In the genomic region with DNA sequence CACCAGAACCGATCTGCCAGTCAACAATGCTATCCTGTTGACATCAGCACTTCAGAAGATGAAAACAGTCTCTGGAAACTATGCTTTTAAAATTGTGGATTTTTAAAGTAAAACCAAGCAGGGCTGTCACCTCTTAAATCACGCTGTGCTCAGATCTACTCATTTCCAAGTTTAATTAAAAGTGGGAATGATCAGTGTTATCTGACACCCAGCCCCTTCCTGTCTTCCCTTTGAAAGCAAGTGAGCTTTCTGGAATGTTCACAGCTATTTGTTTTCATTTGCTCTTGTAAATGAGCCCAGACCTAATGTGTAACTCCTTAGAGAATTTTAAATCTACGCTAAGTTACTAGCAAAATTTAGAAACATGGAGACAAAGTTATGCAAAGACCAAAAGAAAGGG, we compare ENCODE assay signal across 27 mouse cellular contexts.
"Had no signal": no experiment of that assay in that cellular context is flagged by ENCODE, and none has a peak within 500 bp of the region (broad histone marks: within the 10 kb centered on the region; RNA-seq: fewer than 3 reads in every experiment).

No protein-coding gene starts in this region.

- H3K4me3 ChIP-seq: embryonic facial prominence, embryonic 10.5 days; embryonic facial prominence, embryonic 12.5 days; embryonic facial prominence, embryonic 13.5 days; embryonic facial prominence, embryonic 15.5 days; erythroblast, embryonic 14.5 days; forebrain, embryonic 10.5 days; forebrain, embryonic 12.5 days; forebrain, embryonic 13.5 days; forebrain, embryonic 15.5 days; gastrocnemius, adult 2 months; heart, adult 2 months had no signal

- H3K27ac ChIP-seq: embryonic facial prominence, embryonic 10.5 days; embryonic facial prominence, embryonic 12.5 days; embryonic facial prominence, embryonic 13.5 days; embryonic facial prominence, embryonic 15.5 days; forebrain, embryonic 10.5 days; forebrain, embryonic 12.5 days; forebrain, embryonic 13.5 days; forebrain, embryonic 15.5 days; gastrocnemius, adult 2 months; heart, adult 2 months had no signal

- DNase-seq: cerebellum, adult 2 months; cerebellum, adult 8-10 months; cerebellum, adult 9-10 months; cerebellum, adult 9-11 months; cerebellum, postnatal 10 days; cerebellum, postnatal 14 days; cerebellum, postnatal 25 days; cerebellum, postnatal 36 days; embryo, embryonic 11 days; gastrocnemius, adult 2 months; gastrocnemius, postnatal 10 days; gastrocnemius, postnatal 14 days; gastrocnemius, postnatal 25 days; gastrocnemius, postnatal 36 days; heart, adult 11 months; heart, adult 18-20 months; heart, adult 2 months had no signal

- H3K9ac ChIP-seq: embryonic facial prominence, embryonic 12.5 days; embryonic facial prominence, embryonic 13.5 days; embryonic facial prominence, embryonic 15.5 days; forebrain, embryonic 12.5 days; forebrain, embryonic 13.5 days; forebrain, embryonic 15.5 days had no signal

- ATAC-seq: forebrain, embryonic 13.5 days; forebrain, embryonic 15.5 days; forebrain, embryonic 16.5 days had no signal

- H3K4me1 ChIP-seq: embryonic facial prominence, embryonic 12.5 days; embryonic facial prominence, embryonic 13.5 days; embryonic facial prominence, embryonic 15.5 days; forebrain, embryonic 10.5 days; forebrain, embryonic 12.5 days had no signal

- H3K4me2 ChIP-seq: embryonic facial prominence, embryonic 12.5 days; embryonic facial prominence, embryonic 13.5 days; embryonic facial prominence, embryonic 15.5 days; forebrain, embryonic 12.5 days; forebrain, embryonic 13.5 days; forebrain, embryonic 15.5 days had no signal

- H3K27me3 ChIP-seq: embryonic facial prominence, embryonic 12.5 days; embryonic facial prominence, embryonic 13.5 days; embryonic facial prominence, embryonic 15.5 days; forebrain, embryonic 12.5 days; forebrain, embryonic 13.5 days; forebrain, embryonic 15.5 days had no signal

- H3K9me3 ChIP-seq: embryonic facial prominence, embryonic 10.5 days; embryonic facial prominence, embryonic 12.5 days; embryonic facial prominence, embryonic 13.5 days; embryonic facial prominence, embryonic 15.5 days; forebrain, embryonic 10.5 days; forebrain, embryonic 12.5 days; forebrain, embryonic 13.5 days; forebrain, embryonic 15.5 days had no signal

- H3K36me3 ChIP-seq: embryonic facial prominence, embryonic 10.5 days; embryonic facial prominence, embryonic 12.5 days; embryonic facial prominence, embryonic 13.5 days; embryonic facial prominence, embryonic 15.5 days; forebrain, embryonic 10.5 days; forebrain, embryonic 12.5 days; forebrain, embryonic 15.5 days had no signal
